Mouse (Mus musculus): Measurements from ENCODE around the gene Metap2. TPM values are rescaled to one million over a fixed set of nuclear protein-coding genes. Genes with fewer than 3 reads are reported as not detected.

Gene Metap2
- total RNA-seq, 1 experiment: 206 TPM

DNA sequence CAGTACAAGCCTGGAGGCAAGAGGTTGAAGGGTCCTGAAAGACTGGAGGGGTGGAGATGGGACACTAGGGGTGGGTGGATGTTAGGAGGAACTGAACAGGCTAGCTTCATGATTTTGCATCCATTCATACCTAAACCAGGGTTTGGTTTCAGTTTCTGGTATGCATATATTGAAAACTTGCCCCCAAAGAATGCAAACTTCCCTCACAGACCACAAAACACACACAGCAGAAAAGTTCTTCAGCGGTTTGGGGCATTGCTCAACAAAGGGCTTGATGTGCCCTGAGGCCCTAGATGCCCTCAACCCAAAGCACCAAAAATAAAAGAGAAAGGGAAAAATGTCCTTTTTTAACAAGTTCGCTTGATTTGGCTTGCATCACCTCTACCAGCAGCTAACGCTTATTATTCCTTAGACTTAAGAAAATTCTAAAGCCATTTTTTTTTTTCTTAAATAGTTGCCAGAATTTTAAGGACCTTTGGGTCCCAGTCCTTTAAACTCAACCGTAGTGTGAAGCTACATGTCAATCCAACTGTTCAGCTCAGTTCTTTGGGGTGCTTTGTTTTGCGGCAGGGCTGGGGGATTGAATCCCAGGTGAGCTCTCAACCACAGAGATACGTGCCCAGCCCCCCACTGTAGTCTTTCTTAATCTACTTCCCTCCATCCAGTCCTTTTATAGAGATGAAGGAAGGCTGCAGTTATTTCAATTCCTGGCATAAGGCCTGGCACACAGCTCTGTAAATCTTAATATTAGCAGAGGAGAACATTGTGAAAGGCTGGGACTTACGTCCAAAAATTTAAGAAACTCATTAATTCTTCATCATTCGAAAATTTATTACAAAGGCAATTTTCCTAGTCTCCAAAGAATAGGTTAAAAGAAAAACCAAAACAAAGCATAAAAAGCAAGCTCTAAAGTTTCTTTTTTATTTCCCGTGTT is 66.7 kb downstream of the Metap2 start:
- in situ Hi-C loops (cut with MboI; ENCODE audit: low sequenced_read_pairs in 2 of 2, unreplicated experiment in 2 of 2): no loop called here
- no peak overlapping the region for H3K4me3 ChIP-seq (ENCODE audit: insufficient read depth in 1 of 2, low read depth in 1 of 2, low read length in 2 of 2, poor library complexity in 1 of 2, severe bottlenecking in 1 of 2)

DNA sequence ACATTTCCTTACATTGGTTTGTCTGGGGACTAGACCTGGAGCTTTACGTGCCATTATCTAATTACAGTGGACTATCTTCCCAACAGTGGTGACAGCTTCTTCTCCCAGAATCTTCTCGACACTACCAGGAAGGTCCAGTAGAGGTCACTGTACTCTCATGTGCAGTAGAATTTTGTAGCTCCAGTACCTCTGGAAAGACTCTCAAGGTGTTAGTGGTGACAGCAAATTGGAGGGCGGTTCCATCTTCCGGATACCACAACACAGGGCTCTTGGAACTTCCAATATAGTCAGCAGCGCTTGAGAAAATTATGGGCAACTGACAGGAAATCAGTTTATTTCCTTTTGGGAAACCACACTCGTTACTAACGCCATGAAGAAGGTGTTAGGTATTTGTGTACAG is 78.2 kb downstream of the Metap2 start:
- TF ChIP-seq HCFC1 (IDR thresholded peaks at IDR 0.05; ENCODE audit: borderline replicate concordance, insufficient read depth, low read length) (no peak), ZC3H11A (IDR thresholded peaks at IDR 0.05; ENCODE audit: borderline replicate concordance, low read depth, low read length) (peak; percentile 33; the same call in 1 of the 2 replicates), CHD2 (IDR thresholded peaks at IDR 0.05; ENCODE audit: low read depth, low read length) (no peak), MAFK (IDR thresholded peaks at IDR 0.05; ENCODE audit: insufficient read depth, low read depth, low read length) (no peak), ZNF384 (IDR thresholded peaks at IDR 0.05; ENCODE audit: low read depth, low read length) (no peak)
- Histone ChIP-seq H3K9ac (ENCODE audit: insufficient read depth, low read depth, low read length, poor library complexity, severe bottlenecking) (no peak overlapping the region; the same call in 1 of the 2 replicates), H3K9me3 (ENCODE audit: control insufficient read depth, insufficient read depth, low read depth, low read length) (no peaks in the 10 kb centered on the region), H3K27ac (ENCODE audit: insufficient read depth, low read depth, low read length, poor library complexity, severe bottlenecking) (no peak overlapping the region), H3K4me3 (ENCODE audit: insufficient read depth in 1 of 2, low read depth in 1 of 2, low read length in 2 of 2, poor library complexity in 1 of 2, severe bottlenecking in 1 of 2) (no peak overlapping the region), H3K36me3 (ENCODE audit: control insufficient read depth, insufficient read depth, low read length, poor library complexity, severe bottlenecking) (no peaks in the 10 kb centered on the region), H3K4me1 (ENCODE audit: control insufficient read depth in 2 of 2, insufficient read depth in 2 of 2, low read length in 2 of 2, poor library complexity in 1 of 2) (0 out of 4 replicates have a peak, but pooled peaks cover 0 to 1% of the 10 kb centered on the region in 2 experiments)
- peak; percentile 78 for DNase-seq (ENCODE audit: low read depth, low spot score)
- in situ Hi-C loops (cut with MboI; ENCODE audit: low sequenced_read_pairs in 2 of 2, unreplicated experiment in 2 of 2): loop anchor here in 1 of 2 experiments (25.0 kb wide), 2 partner anchors 381 to 756 kb away; no protein-coding TSS in a partner anchor

More for the DNA sequence above, 66.7 kb downstream of the Metap2 start:
- H3K9ac ChIP-seq (ENCODE audit: insufficient read depth, low read depth, low read length, poor library complexity, severe bottlenecking): no peak overlapping the region
- no peaks in the 10 kb centered on the region for H3K9me3 ChIP-seq (ENCODE audit: control insufficient read depth, insufficient read depth, low read depth, low read length)
- peaks cover 2 to 5% of the 10 kb centered on the region in 2 experiments; a peak in 3 of 4 replicates for H3K4me1 ChIP-seq (ENCODE audit: control insufficient read depth in 2 of 2, insufficient read depth in 2 of 2, low read length in 2 of 2, poor library complexity in 1 of 2)
- TF ChIP-seq CHD2 (IDR thresholded peaks at IDR 0.05; ENCODE audit: low read depth, low read length) (no peak), MAFK (IDR thresholded peaks at IDR 0.05; ENCODE audit: insufficient read depth, low read depth, low read length) (no peak), HCFC1 (IDR thresholded peaks at IDR 0.05; ENCODE audit: borderline replicate concordance, insufficient read depth, low read length) (no peak), ZC3H11A (IDR thresholded peaks at IDR 0.05; ENCODE audit: borderline replicate concordance, low read depth, low read length) (no peak), ZNF384 (IDR thresholded peaks at IDR 0.05; ENCODE audit: low read depth, low read length) (no peak)
- DNase-seq (ENCODE audit: low read depth, low spot score): no peak
- no peaks in the 10 kb centered on the region for H3K36me3 ChIP-seq (ENCODE audit: control insufficient read depth, insufficient read depth, low read length, poor library complexity, severe bottlenecking)
- H3K27ac ChIP-seq (ENCODE audit: insufficient read depth, low read depth, low read length, poor library complexity, severe bottlenecking): no peak overlapping the region

DNA sequence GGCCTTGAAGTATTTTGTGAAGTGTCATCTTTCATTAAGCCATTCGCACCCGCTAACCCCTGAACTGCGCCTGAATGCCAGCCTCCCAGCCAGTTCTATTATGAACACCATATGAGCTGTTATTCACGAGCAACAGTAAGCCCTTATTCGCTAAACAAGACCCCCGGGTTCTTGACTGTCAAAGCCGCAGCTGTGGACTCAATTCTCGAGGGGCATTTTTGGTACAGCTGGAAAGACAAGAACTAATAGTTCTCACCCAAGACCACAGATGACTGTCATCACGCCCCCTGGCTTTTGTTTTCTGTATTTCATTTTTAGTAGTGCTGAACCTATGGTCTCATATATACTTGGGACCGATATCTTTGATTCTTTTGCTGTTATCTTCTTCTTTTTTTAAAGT is 83.1 kb downstream of the Metap2 start:
- in situ Hi-C loops (cut with MboI; ENCODE audit: low sequenced_read_pairs in 2 of 2, unreplicated experiment in 2 of 2): loop anchor here in 1 of 2 experiments (25.0 kb wide), 2 partner anchors 376 to 751 kb away; no protein-coding TSS in a partner anchor
- Histone ChIP-seq H3K4me3 (ENCODE audit: insufficient read depth in 1 of 2, low read depth in 1 of 2, low read length in 2 of 2, poor library complexity in 1 of 2, severe bottlenecking in 1 of 2) (no peak overlapping the region), H3K36me3 (ENCODE audit: control insufficient read depth, insufficient read depth, low read length, poor library complexity, severe bottlenecking) (no peaks in the 10 kb centered on the region), H3K4me1 (ENCODE audit: control insufficient read depth in 2 of 2, insufficient read depth in 2 of 2, low read length in 2 of 2, poor library complexity in 1 of 2) (peaks cover 3% of the 10 kb centered on the region in 2 experiments; a peak in 1 of 4 replicates), H3K27ac (ENCODE audit: insufficient read depth, low read depth, low read length, poor library complexity, severe bottlenecking) (no peak overlapping the region), H3K9ac (ENCODE audit: insufficient read depth, low read depth, low read length, poor library complexity, severe bottlenecking) (no peak overlapping the region), H3K9me3 (ENCODE audit: control insufficient read depth, insufficient read depth, low read depth, low read length) (no peaks in the 10 kb centered on the region)
- no peak for DNase-seq (ENCODE audit: low read depth, low spot score)
- TF ChIP-seq ZC3H11A (IDR thresholded peaks at IDR 0.05; ENCODE audit: borderline replicate concordance, low read depth, low read length) (no peak), ZNF384 (IDR thresholded peaks at IDR 0.05; ENCODE audit: low read depth, low read length) (no peak), HCFC1 (IDR thresholded peaks at IDR 0.05; ENCODE audit: borderline replicate concordance, insufficient read depth, low read length) (no peak), CHD2 (IDR thresholded peaks at IDR 0.05; ENCODE audit: low read depth, low read length) (no peak), MAFK (IDR thresholded peaks at IDR 0.05; ENCODE audit: insufficient read depth, low read depth, low read length) (no peak)

DNA sequence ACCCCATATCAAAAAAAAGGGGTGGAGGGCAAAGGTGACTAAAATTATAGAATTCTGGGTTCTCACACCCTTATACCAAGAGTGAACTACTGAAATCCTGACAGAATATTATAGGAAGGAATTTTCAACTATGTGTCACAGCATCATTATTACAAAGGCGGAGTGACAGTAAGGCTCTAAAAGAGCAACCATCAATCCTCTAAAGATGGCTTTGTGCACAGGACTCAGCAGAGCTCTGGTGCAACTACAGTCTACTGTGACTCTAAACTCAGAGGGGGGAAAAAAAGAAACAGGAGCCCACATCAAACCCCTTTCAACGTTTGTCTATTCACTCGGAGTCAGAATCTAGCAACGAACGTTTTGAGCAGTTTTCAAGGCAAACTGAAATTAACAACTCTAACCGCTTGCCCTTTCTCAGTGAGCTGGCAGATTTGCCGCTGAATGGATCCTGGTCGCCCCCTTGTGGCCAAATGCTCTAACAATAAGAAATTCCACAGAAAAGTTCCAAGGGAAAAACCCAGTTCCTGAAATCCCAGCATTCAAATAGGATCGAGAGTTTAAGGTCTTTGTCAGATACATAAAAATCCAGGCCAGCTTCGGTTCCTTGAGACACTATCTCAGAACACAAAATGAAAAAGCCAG is 84.0 kb downstream of the Metap2 start:
- Histone ChIP-seq H3K36me3 (ENCODE audit: control insufficient read depth, insufficient read depth, low read length, poor library complexity, severe bottlenecking) (no peaks in the 10 kb centered on the region), H3K4me1 (ENCODE audit: control insufficient read depth in 2 of 2, insufficient read depth in 2 of 2, low read length in 2 of 2, poor library complexity in 1 of 2) (peaks cover 2 to 3% of the 10 kb centered on the region in 2 experiments; a peak in 1 of 4 replicates), H3K9ac (ENCODE audit: insufficient read depth, low read depth, low read length, poor library complexity, severe bottlenecking) (peak overlapping the region; percentile 48; the same call in 1 of the 2 replicates), H3K27ac (ENCODE audit: insufficient read depth, low read depth, low read length, poor library complexity, severe bottlenecking) (no peak overlapping the region), H3K4me3 (ENCODE audit: insufficient read depth in 1 of 2, low read depth in 1 of 2, low read length in 2 of 2, poor library complexity in 1 of 2, severe bottlenecking in 1 of 2) (no peak overlapping the region), H3K9me3 (ENCODE audit: control insufficient read depth, insufficient read depth, low read depth, low read length) (no peaks in the 10 kb centered on the region)
- no peak for DNase-seq (ENCODE audit: low read depth, low spot score)
- in situ Hi-C loops (cut with MboI; ENCODE audit: low sequenced_read_pairs in 2 of 2, unreplicated experiment in 2 of 2): loop anchor here in 1 of 2 experiments (25.0 kb wide), 2 partner anchors 376 to 751 kb away; no protein-coding TSS in a partner anchor
- TF ChIP-seq ZC3H11A (IDR thresholded peaks at IDR 0.05; ENCODE audit: borderline replicate concordance, low read depth, low read length) (peak; percentile 81), ZNF384 (IDR thresholded peaks at IDR 0.05; ENCODE audit: low read depth, low read length) (no peak), HCFC1 (IDR thresholded peaks at IDR 0.05; ENCODE audit: borderline replicate concordance, insufficient read depth, low read length) (no peak), MAFK (IDR thresholded peaks at IDR 0.05; ENCODE audit: insufficient read depth, low read depth, low read length) (no peak)

All from ES-E14 (cell line).